Mouse (Mus musculus) bone marrow macrophage, adult 2 months (primary cell): ENCODE data around the gene Cadm1. TPM values are rescaled to one million over a fixed set of nuclear protein-coding genes. Genes with fewer than 3 reads are reported as not detected.
A peak's percentile ranks its signal among the peaks of the same experiment; 100 is the strongest.

Source experiments
- H3K27ac ChIP-seq: 2 replicates; pipeline ENCODE4 v1.5.1; 2012; ENCODE audit warnings: low read depth, low read length; ENCODE audit not compliant: insufficient read depth
- H3K4me1 ChIP-seq: 2 replicates; pipeline ENCODE4 v1.6.1; 2012; ENCODE audit warnings: low read length; ENCODE audit not compliant: control insufficient read depth, insufficient read depth
- H3K4me3 ChIP-seq: 2 replicates; pipeline ENCODE4 v1.5.1; 2012; ENCODE audit warnings: mild to moderate bottlenecking, low read length, moderate library complexity; ENCODE audit not compliant: insufficient read depth
- CTCF ChIP-seq: IDR thresholded peaks from 2 replicates; pipeline ENCODE4 v1.5.1; 2012; ENCODE audit warnings: low read depth, mild to moderate bottlenecking, low read length, moderate library complexity
- POLR2A ChIP-seq: IDR thresholded peaks from 2 replicates; pipeline ENCODE4 v1.6.1; 2012; ENCODE audit warnings: mild to moderate bottlenecking, low read depth, low read length, borderline replicate concordance
- polyA plus RNA-seq: library from polyadenylated mRNA; stranded (reverse); fragments of >200 nt; gene quantifications from 2 replicates; pipeline ENCODE4 v1.2.4, GENCODE M21; 2012; ENCODE audit not compliant: missing spikeins, insufficient read depth, insufficient read length

Gene Cadm1
- polyA plus RNA-seq, 1 experiment = 146 TPM

DNA sequence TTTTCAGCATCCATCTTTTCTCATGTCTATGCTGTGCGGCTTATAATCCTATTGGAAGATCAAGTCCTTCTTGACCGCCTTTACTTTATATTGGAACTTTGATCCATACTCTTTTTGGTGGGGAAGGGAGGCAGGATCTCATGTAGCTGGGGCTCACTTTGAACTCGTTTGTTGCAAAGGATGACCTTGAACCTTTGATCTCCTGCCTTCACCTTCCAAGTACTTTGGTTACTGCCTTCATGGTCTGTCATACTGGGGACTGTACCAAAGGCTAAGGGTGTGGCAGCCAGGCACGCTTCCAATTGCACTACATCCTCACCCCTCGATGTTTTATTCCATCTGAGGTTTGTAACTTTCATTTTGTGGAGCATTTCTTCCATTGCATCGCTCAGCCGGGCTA, 43.5 kb downstream of the Cadm1 start:
- H3K4me3 ChIP-seq = no peak overlapping the region
- no peak for TF ChIP-seq CTCF
- no peak for TF ChIP-seq POLR2A
- no peak overlapping the region for H3K27ac ChIP-seq
- no peaks in the 10 kb centered on the region for H3K4me1 ChIP-seq

DNA sequence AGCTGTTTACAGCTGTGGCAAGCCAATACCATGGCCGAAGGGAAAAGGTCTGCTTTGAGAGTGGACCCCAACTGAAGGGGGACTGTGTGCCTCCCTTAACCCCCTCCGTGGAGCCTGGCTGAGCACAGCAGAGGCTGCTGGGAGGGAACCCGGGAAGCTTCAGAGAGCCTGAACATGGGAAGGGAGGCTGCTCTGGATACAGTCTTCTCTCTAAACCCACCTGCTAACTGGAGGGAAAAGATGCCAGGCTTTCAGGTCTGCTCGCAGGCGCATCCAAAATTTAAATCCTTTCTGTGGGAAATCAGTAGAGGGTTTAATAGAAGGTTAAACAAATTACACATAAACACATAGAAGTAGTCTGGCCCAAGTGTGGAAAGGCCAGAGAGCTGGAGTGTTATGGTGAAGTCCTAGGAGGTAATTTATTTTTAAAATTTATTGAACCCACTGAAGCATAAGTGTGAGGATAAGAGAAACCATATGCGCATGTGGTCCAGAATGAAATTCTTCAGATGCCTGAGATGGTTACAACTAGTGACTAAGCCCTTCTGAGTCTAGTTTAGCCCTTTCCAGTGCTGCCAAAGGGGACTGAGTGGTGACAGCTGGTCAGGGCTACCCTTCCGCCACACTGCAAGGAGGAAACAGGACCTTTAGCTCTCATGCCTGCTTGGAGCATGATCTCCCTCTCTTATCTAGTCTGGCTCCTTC, 44.9 kb downstream of the Cadm1 start:
- H3K4me3 ChIP-seq = no peak overlapping the region
- peaks cover 6% of the 10 kb centered on the region; the same call in 1 of the 2 replicates for H3K4me1 ChIP-seq
- TF ChIP-seq CTCF = no peak
- H3K27ac ChIP-seq = no peak overlapping the region

DNA sequence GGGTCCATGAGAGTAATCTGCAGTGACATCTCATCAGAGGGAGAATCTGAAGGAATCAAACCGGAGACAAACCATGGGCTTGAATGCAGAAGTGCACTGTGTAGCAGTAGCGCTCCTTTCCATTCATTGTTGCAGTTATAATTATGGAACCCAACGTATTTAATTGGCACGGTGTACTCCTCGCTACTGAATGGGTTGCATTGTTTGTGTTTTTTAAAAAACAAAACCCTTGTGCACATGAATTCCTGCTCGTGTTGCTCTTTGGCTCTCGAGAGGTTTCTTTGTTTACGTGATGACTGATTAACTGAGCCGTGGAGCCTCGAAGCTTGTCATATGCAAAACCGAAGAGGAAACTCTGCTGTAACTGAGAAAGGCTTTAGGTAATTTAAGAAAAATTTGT, 45.8 kb downstream of the Cadm1 start:
- no peak for TF ChIP-seq POLR2A
- no peak for TF ChIP-seq CTCF
- Histone ChIP-seq H3K4me1 (peaks cover 10% of the 10 kb centered on the region), H3K27ac (no peak overlapping the region), H3K4me3 (no peak overlapping the region)

DNA sequence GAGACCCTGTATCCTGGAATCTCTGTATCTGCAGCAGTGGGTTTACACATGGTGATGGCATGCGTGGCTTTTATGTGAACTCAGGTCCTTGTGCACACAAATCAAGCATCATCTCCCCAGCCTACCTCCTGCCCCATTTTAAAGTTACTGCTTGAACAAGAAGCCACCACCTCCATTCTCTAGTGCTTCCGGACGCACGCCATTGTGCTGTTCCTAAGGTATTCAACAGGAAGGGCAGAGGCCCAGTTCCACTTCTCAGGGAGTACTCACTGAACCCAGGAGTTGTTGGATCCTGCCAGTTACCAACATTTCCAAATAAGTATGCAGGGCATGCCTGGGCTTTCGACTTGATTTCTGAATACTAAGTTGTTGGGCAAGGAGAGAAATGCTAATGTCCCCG, 49.5 kb downstream of the Cadm1 start:
- TF ChIP-seq CTCF (no peak), POLR2A (no peak)
- Histone ChIP-seq H3K4me3 (no peak overlapping the region), H3K4me1 (peaks cover 37% of the 10 kb centered on the region), H3K27ac (no peak overlapping the region)

DNA sequence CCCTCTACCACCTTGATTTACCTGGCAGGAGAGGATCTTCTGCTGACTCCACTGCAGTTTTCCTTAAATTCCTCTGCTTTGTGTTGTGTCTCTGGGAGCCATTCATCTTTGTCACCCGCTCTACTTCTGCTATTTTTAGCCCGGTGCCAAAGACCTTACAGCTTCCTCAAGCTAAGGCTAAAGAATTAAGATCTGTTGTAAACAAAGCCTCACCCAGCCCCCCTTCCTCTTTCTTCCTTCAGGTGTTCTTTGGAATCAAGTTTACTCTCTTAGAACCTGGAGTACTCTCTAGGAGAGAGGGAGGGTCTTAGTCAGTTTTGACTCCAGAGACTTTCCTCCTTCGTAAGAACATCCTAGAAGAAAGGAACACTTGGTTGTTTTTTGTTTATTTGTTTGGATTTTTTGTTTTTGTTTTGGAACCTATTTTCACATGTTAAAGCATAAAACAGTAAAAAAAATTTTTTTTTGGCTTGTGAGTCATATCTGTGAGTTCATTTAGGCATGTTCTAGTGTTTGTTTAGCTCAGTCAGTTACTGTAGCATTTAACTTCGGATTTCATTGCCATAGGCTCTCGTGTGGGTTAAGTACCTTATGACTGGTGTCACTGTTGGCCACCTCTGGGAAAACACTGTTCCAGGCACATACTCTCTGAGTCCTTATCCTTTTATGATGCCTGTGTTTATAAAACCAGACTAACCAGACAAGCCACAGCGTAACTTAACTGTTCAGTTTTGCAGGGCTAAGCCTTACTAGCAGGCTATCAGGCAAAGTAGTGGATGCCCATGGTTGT, 51.8 kb downstream of the Cadm1 start:
- peak overlapping the region; percentile 71 for H3K27ac ChIP-seq
- no peak for TF ChIP-seq CTCF
- TF ChIP-seq POLR2A = no peak
- no peak overlapping the region for H3K4me3 ChIP-seq
- peaks cover 38% of the 10 kb centered on the region for H3K4me1 ChIP-seq

DNA sequence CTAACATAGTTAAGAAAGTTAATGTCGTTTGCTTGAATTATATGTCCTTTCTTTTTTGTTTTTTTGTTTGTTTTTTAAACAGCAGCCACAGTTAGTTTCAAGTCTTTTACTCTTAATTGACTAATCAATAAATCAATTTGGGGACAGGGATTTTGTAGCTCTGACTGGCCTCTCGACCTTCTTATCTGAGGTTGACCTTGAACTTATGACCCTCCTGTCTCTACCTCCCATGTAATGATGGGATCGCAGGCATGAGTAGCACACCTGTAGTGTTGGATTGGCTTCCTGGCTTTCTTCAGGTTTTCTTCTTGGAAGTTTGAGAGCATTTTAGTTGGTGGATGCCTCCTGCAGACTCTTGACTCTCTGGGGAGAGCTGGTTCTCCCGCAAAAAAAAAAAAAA, 53.3 kb downstream of the Cadm1 start:
- no peak for TF ChIP-seq CTCF
- TF ChIP-seq POLR2A = no peak
- H3K4me3 ChIP-seq = no peak overlapping the region
- peaks cover 47% of the 10 kb centered on the region for H3K4me1 ChIP-seq
- no peak overlapping the region for H3K27ac ChIP-seq

DNA sequence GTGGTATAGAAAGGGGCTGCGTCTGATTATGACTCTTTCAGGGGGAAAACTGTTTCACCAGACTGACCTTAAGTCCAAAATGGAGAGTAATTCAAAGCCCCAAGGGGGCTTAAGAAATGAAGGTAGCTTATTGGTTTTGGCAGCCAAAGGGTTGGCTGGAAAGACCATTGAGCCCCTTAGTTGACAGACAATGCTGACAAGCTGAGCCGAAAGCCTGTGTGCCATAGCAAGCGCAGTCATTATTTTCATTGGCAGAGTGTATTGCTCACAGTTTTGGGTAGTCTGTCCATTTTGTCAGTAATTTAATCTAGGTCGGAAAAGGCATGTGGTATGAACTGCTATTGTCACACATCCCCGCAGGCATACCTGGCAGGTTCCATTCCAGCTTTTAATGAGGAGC, 56.2 kb downstream of the Cadm1 start:
- TF ChIP-seq CTCF (no peak), POLR2A (no peak)
- Histone ChIP-seq H3K4me3 (no peak overlapping the region), H3K4me1 (peaks cover 57% of the 10 kb centered on the region), H3K27ac (no peak overlapping the region)

DNA sequence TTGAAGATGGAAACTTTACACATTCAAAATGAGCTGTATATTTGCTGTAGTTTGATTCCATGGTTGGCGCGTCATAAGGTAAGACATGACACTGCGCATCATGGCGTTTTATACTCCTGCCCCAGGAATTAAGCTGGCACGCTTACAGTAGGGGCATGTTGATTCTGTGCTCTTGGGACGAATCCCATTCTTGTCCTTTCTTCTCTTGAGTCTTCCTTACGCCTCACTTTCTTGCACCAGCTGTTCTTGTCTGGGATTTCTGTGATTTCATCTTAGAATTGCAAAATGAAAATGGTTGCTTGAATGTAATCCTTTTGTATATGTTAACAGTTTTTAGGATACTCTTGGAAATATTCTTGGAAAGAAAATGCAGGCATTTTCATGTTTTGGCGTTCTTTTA, 56.9 kb downstream of the Cadm1 start:
- Histone ChIP-seq H3K4me1 (peaks cover 51% of the 10 kb centered on the region), H3K4me3 (no peak overlapping the region), H3K27ac (no peak overlapping the region)
- TF ChIP-seq CTCF (no peak), POLR2A (no peak)

DNA sequence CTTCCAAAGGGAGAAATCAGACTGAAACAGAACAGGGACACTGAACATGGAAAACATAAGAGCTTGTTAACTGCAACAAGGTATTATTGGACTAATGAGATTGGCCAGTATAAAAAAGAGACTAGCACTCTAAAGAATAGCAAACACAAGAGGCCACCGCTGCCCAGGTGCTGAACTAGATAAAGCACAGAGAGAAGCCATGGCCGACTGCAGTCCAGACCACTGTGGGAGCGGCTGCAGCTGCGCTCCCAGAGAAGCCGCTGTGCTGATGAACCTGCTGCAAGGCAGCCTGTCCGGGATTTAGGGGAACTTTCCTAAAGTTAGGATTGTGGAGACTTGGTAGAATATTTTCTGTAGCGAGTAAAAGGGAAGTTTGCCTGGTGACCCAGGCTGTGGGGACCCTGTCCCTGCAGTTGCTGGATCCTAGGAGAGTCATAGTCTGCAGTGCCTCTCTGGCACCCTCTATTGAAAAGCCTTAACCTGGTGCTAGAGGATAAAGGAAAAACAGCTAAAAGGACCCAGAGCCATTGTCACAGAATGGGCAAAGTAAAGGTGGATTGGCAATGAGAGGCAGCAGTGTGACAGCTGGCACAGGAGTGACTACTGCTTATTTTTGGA, 57.7 kb downstream of the Cadm1 start:
- Histone ChIP-seq H3K4me1 (peaks cover 44% of the 10 kb centered on the region), H3K4me3 (no peak overlapping the region), H3K27ac (peak overlapping the region; percentile 23; the same call in 1 of the 2 replicates)
- TF ChIP-seq POLR2A (no peak), CTCF (0 out of 2 replicates have a peak, but pooled peaks have one; percentile 15)

DNA sequence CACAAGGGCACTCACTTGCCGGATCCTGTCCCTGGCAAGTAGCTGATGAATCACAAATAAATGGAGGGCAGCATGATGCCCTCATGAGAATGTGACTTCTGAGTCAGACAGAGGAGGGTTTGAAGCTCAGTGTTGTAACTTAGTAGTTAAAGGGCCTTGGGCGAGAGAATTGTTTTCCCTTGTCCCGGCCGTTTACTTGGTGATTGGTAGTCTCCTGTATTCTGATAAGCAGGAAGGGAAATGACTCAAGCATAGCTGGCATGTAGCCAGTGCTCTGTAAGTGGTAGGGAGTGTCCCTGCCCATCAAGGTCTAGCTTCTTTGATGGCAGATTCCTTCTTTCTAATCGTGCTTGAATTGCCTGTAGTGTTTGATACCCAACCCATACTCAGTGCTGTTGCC, 59.9 kb downstream of the Cadm1 start:
- H3K4me1 ChIP-seq = peaks cover 40% of the 10 kb centered on the region
- H3K27ac ChIP-seq = peak overlapping the region; percentile 82
- no peak overlapping the region for H3K4me3 ChIP-seq
- TF ChIP-seq CTCF = no peak
- no peak for TF ChIP-seq POLR2A
